Mouse (Mus musculus) forebrain, embryonic 16.5 days (tissue): ENCODE measurements around the gene Slc8a1. TPM values are rescaled to one million over a fixed set of nuclear protein-coding genes. Genes with fewer than 3 reads are reported as not detected.
A peak's percentile ranks its signal among the peaks of the same experiment; 100 is the strongest.

ENCODE experiments used
- ATAC-seq: fragments of 200-750 bp; cut with Nextera tagmentation; 2 replicates; pipeline ENCODE4 v1.8.0; 2017; ENCODE audit warnings: mild to moderate bottlenecking, moderate library complexity
- H3K27ac ChIP-seq: fragments of 300-500 bp; sonication (generic); 2 replicates; pipeline ENCODE4 v1.5.1; 2014; ENCODE audit warnings: low read length, control low read depth
- H3K27me3 ChIP-seq: fragments of 300-500 bp; sonication (generic); replicated peaks from 2 replicates; pipeline ENCODE4 v1.6.1; 2014; ENCODE audit warnings: low read length; ENCODE audit not compliant: control insufficient read depth, insufficient read depth
- H3K36me3 ChIP-seq: fragments of 300-500 bp; sonication (generic); 2 replicates; pipeline ENCODE4 v1.6.1; 2014; ENCODE audit not compliant: control insufficient read depth, insufficient read depth
- H3K4me1 ChIP-seq: fragments of 300-500 bp; sonication (generic); replicated peaks from 2 replicates; pipeline ENCODE4 v1.6.1; 2014; ENCODE audit warnings: low read length; ENCODE audit not compliant: control insufficient read depth, insufficient read depth
- H3K4me2 ChIP-seq: fragments of 300-500 bp; sonication (generic); 2 replicates; pipeline ENCODE4 v1.6.1; 2014; ENCODE audit warnings: mild to moderate bottlenecking, low read length, control low read depth
- H3K4me3 ChIP-seq: fragments of 300-500 bp; sonication (generic); replicated peaks from 2 replicates; pipeline ENCODE4 v1.5.1; 2014; ENCODE audit warnings: mild to moderate bottlenecking, low read length, control low read depth
- H3K9ac ChIP-seq: fragments of 300-500 bp; sonication (generic); replicated peaks from 2 replicates; pipeline ENCODE4 v1.6.1; 2014; ENCODE audit warnings: low read depth, low read length, control low read depth
- H3K9me3 ChIP-seq: fragments of 300-500 bp; sonication (generic); 2 replicates; pipeline ENCODE4 v1.6.1; 2016; ENCODE audit warnings: low read length; ENCODE audit not compliant: control insufficient read depth
- WGBS: fragments of 180-500 bp; shearing (Covaris S2); extraction: QIAGEN DNeasy Blood & Tissue Kit; methylation state at CpG from one replicate; pipeline ENCODE4 v1.1.7; 2014; 5-methylcytosine and 5-hydroxymethylcytosine counted together
- polyA plus RNA-seq: library from polyadenylated mRNA; unstranded; fragments of >200 nt; fragmentation: Nextera tagmentation; extraction: Ambion mirVana; gene quantifications from 2 replicates; pipeline ENCODE4 v1.2.1, GENCODE M21; 2015

Gene Slc8a1
- polyA plus RNA-seq, 1 experiment from 2014 or later = 21.7 TPM

DNA sequence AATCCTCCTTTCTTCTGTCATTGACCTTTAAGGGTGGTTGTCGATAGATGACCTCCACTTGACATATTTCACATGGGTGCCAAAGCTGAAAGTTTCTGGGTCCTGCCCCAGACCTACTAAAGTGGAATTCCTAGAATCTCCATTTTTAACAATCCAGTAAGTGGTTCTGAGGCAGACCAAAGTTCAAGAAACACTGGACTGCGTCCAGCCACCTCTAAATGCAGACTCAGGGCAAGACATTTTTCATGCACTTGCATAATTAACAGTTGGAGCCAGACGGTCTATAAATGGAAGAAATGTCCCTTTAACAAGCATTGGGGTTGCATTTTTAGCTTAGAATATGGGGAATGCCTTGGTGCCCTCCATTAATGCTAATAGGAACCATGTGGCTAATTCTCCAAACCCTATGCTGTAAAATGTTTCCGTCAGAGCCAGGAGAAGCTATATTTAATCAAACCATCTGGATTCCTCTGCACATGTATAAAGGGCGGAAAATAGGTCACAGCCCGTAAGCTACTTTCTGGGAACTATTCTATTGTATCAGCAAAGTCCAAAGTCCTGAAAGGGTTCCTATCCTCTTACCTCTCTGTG lies 224.7 kb downstream of the Slc8a1 start:
- ATAC-seq = no peak
- Histone ChIP-seq H3K27ac (no peak overlapping the region), H3K27me3 (no peaks in the 10 kb centered on the region), H3K4me3 (no peak overlapping the region), H3K4me1 (no peaks in the 10 kb centered on the region), H3K9ac (no peak overlapping the region), H3K4me2 (no peak overlapping the region), H3K36me3 (no peaks in the 10 kb centered on the region), H3K9me3 (no peaks in the 10 kb centered on the region)
- WGBS = 71% methylated on average over 6 of the region's 6 CpGs

GRCm38 (mm10) chr17:81505162-81505685 lies 233.0 kb downstream of the Slc8a1 start:
- Histone ChIP-seq H3K4me2 (no peak overlapping the region), H3K4me1 (peaks cover 12% of the 10 kb centered on the region), H3K27me3 (no peaks in the 10 kb centered on the region), H3K36me3 (no peaks in the 10 kb centered on the region), H3K9me3 (no peaks in the 10 kb centered on the region), H3K4me3 (no peak overlapping the region), H3K9ac (no peak overlapping the region), H3K27ac (peak overlapping the region; percentile 19; the same call in 1 of the 2 replicates)
- peak; percentile 19; the same call in 1 of the 2 replicates for ATAC-seq
- 57% methylated on average over 5 of the region's 5 CpGs for WGBS

DNA sequence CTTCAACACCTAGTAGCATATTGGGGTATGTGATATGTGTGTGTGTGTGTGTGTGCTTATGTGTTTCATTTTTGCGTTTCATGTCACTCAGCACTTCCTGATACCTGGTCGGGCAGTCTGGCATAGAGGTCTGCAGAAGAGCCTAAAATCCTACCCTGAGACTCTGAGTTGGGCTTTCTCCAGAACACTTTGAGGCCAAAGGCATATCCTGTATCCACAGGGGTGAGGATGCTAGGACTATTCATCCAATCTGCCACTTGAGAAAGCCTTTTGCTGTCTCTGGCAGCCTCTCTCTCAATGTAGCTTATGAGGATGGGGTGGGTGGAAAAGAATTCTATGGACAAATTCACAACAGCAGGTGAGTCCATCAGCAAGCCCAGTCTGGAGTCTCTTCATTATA lies 234.1 kb downstream of the Slc8a1 start:
- 94% methylated on average over 2 of the region's 2 CpGs for whole genome bisulfite sequencing
- no peak overlapping the region for H3K4me3 ChIP-seq
- no peak overlapping the region for H3K27ac ChIP-seq
- no peak overlapping the region for H3K9ac ChIP-seq
- H3K9me3 ChIP-seq = no peaks in the 10 kb centered on the region
- H3K36me3 ChIP-seq = no peaks in the 10 kb centered on the region
- H3K27me3 ChIP-seq = no peaks in the 10 kb centered on the region
- peaks cover 12% of the 10 kb centered on the region for H3K4me1 ChIP-seq
- H3K4me2 ChIP-seq = no peak overlapping the region
- no peak for ATAC-seq

DNA sequence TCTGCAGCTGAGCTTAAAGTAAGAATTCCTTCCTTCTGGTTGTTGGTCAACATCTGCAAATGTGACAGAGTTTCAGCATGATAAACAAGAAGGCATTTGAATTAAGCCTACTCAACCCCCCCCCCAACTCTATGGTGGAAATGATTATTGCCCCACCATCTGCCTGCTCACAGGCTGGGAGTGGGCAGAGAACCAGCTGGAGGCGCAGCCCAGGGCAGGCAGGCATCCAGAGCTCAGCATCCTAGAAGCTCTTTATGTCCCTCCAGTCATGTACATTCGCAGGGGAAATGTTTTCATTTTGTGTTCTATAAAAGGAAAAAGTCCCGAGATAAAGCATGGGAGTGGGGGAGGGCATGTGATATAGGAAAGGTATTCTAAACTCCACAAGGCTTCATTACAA lies 235.4 kb downstream of the Slc8a1 start:
- 53% methylated on average over 3 of the region's 3 CpGs for WGBS
- peak; percentile 67 for ATAC-seq

DNA sequence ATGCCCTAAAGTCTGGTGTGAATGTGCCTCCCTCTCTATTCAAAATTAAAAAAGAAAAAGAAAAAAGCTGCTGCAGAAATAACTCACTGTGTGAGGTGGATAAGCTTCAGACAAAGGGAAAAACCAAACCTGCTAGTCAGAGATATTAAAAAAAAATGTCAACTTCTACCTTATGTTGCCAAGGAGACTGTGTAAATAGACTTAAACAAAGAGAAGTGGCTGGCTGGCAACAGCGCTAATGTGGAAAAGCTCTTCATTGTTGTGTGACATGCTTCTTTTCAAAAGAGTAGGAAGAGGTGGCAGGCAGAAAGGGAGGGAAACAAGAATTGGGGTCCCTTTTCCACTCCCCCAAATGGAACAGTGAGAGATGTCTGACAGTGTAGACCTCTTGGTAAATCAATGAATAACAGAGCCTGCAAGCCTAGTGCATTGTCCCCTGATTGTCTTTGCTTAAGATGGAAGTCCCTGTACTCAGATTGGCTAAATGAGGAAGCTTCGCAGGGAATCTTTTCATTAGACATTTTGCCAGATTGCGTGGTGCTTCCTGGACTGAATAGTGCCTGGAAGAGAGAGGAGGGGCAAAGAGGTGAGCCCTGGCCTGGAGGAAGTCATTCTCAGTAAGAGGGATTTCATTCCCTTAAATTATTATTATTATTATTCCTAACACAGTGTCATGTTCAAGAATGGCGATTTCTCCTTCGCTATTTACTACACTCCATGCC lies 237.3 kb downstream of the Slc8a1 start:
- 51% methylated on average over 5 of the region's 5 CpGs for WGBS

More for the DNA sequence above, 235.4 kb downstream of the Slc8a1 start:
- Histone ChIP-seq H3K36me3 (no peaks in the 10 kb centered on the region), H3K4me2 (no peak overlapping the region), H3K4me1 (peaks cover 12% of the 10 kb centered on the region), H3K4me3 (no peak overlapping the region), H3K9me3 (no peaks in the 10 kb centered on the region), H3K27me3 (no peaks in the 10 kb centered on the region), H3K27ac (no peak overlapping the region), H3K9ac (no peak overlapping the region)

GRCm38 (mm10) chr17:81497919-81498318 lies 240.3 kb downstream of the Slc8a1 start:
- Histone ChIP-seq H3K27ac (no peak overlapping the region), H3K4me2 (no peak overlapping the region), H3K27me3 (no peaks in the 10 kb centered on the region), H3K36me3 (no peaks in the 10 kb centered on the region), H3K9ac (no peak overlapping the region), H3K4me3 (no peak overlapping the region), H3K9me3 (no peaks in the 10 kb centered on the region), H3K4me1 (peaks cover 12% of the 10 kb centered on the region)
- ATAC-seq = no peak

More for the DNA sequence above, 237.3 kb downstream of the Slc8a1 start:
- Histone ChIP-seq H3K36me3 (no peaks in the 10 kb centered on the region), H3K9me3 (no peaks in the 10 kb centered on the region), H3K4me3 (no peak overlapping the region), H3K27ac (peak overlapping the region; percentile 70), H3K4me1 (peaks cover 12% of the 10 kb centered on the region), H3K4me2 (no peak overlapping the region), H3K27me3 (no peaks in the 10 kb centered on the region), H3K9ac (no peak overlapping the region)
- peak; percentile 60 for ATAC-seq

GRCm38 (mm10) chr17:81496616-81497015 lies 241.6 kb downstream of the Slc8a1 start:
- 48% methylated on average over 1 of the region's 1 CpGs for WGBS
- H3K36me3 ChIP-seq = no peaks in the 10 kb centered on the region
- no peak overlapping the region for H3K27ac ChIP-seq
- H3K4me3 ChIP-seq = no peak overlapping the region
- H3K27me3 ChIP-seq = no peaks in the 10 kb centered on the region
- no peak overlapping the region for H3K4me2 ChIP-seq
- H3K9ac ChIP-seq = no peak overlapping the region
- peaks cover 7% of the 10 kb centered on the region for H3K4me1 ChIP-seq
- ATAC-seq = no peak
- H3K9me3 ChIP-seq = no peaks in the 10 kb centered on the region

- Histone ChIP-seq H3K4me1 (no peaks in the 10 kb centered on the region), H3K4me2 (no peak overlapping the region), H3K27me3 (no peaks in the 10 kb centered on the region), H3K4me3 (no peak overlapping the region), H3K36me3 (no peaks in the 10 kb centered on the region), H3K9ac (no peak overlapping the region), H3K27ac (no peak overlapping the region), H3K9me3 (no peaks in the 10 kb centered on the region)
- ATAC-seq = no peak
- 72% methylated on average over 6 of the region's 6 CpGs for WGBS
These were observed 245.8 kb downstream of the Slc8a1 start for GRCm38 (mm10) chr17:81492216-81492865.

DNA sequence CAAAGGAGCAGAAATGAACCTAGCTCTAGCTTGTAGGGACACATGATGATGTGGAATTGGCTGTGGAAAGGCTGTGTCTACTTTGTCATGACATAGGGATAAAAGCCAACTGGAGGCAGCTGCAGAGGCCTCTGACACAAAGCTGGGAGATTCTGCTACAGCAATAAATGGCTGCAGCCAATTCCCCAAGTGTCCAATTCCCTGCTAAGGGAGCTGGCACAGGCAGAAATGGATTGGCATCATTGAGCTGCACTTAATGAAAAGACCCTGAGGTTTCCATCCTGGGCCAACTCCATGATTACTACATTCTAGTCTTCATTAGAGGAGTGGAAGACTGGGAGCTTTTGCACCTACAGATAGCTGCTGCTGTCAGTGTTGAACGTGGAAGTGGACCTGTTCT lies 251.8 kb downstream of the Slc8a1 start:
- no peak overlapping the region for H3K9ac ChIP-seq

More for the DNA sequence above, 251.8 kb downstream of the Slc8a1 start:
- no peaks in the 10 kb centered on the region for H3K9me3 ChIP-seq
- H3K36me3 ChIP-seq = no peaks in the 10 kb centered on the region
- H3K4me3 ChIP-seq = no peak overlapping the region
- no peak overlapping the region; the same call in 1 of the 2 replicates for H3K27ac ChIP-seq
- peaks cover 4% of the 10 kb centered on the region; the same call in 1 of the 2 replicates for H3K4me1 ChIP-seq
- ATAC-seq = peak; percentile 20; the same call in 1 of the 2 replicates
- H3K4me2 ChIP-seq = no peak overlapping the region
- H3K27me3 ChIP-seq = no peaks in the 10 kb centered on the region
- 83% methylated on average over 1 of the region's 1 CpGs for WGBS
